Mouse (Mus musculus) G1E-ER4 (cell line): ENCODE data around the gene Gm9821. TPM values are rescaled to one million over a fixed set of nuclear protein-coding genes. Genes with fewer than 3 reads are reported as not detected.

Experiments
- GATA1 ChIP-seq: IDR thresholded peaks from one replicate; pipeline ENCODE4 v1.8.0; 2012; ENCODE audit warnings: low read length, inconsistent platforms
- polyA plus RNA-seq: library from polyadenylated mRNA; stranded (reverse); fragments of >175 nt; gene quantifications from 2 replicates; pipeline ENCODE4 v1.2.3, GENCODE M21; 2012

Gene Gm9821
- polyA plus RNA-seq = not detected in 2 replicates

DNA sequence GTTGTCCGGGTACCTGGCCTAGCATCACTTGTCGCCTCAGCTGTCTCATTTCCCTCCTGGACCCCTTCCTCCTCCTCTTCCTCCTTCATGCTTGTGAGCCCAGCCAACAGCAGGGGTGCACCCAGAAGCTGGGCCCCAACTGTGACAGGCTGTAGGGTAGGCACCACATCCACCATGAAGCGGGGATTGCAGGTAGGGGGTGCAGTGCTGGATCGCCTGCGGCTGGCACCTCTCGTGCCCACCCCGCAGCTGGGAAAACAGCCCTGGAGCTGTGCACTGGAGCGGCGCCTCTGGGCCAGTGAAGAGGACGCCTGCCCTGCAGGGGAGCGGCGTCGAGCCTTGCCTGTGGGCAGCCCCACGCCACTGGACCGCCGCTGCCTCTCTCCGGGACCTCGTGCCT lies at the start of gene Gm9821:
Gene Gm9821, plus strand, starts transcription at position 221 of the 400 bp plus-strand sequence.
- no peak for TF ChIP-seq GATA1

DNA sequence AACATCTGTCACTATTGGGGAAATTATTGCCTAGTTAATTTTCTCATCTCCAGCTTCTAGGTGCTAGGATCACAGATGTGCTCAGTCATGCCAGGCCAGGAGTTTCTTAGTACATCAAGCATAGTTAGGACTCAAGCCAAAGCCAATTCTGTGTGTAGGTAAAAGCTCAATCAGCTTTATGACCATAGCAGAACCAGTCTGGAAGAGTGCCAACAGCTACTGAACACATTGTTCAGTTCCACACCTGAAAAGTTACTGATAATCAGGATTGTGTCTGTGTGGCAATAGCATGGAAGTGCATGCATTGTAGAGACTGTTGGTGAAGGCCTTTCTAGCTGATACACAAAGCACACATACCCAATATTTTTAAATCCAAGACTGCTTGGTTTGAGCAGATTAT lies 47.5 kb upstream of the Gm9821 start:
- no peak for TF ChIP-seq GATA1

DNA sequence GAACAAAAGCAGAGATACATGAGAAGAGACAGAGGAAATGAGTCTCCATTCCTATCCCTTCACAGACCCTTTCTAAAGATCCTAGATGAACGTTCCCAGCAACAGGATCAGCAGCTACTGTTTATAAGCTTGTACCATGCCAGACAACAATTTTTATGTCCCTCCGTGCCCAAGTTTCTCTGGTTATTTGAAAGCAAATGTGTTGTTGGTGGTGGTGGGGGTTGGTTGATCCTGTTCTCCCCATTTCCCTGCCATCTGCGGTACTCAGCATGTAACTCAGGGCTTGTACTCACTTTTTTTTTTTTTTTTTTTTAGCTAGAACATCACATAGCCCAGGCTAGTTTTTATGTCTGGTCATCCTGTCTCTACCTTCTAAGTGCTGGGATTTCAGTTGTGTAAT lies 46.4 kb upstream of the Gm9821 start:
- TF ChIP-seq GATA1 = no peak

DNA sequence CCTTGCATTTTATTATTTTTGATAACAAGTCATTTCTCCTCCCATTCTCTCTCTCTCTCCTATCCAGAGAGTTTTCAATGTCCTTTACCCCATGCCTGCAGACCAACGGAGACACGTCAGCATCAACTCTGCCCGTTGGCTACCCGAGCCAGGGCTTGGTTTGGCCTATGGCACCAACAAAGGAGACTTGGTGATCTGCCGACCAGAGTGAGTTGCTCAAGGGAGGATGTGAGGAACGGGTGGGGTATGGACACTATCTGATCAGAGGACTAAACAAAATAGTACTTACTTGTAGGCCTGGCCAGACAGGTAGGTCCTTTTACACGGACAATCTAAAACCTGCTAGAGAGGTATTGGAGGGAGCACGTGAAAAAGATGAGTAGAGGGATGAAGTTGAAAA lies 45.1 kb upstream of the Gm9821 start:
- no peak for TF ChIP-seq GATA1

DNA sequence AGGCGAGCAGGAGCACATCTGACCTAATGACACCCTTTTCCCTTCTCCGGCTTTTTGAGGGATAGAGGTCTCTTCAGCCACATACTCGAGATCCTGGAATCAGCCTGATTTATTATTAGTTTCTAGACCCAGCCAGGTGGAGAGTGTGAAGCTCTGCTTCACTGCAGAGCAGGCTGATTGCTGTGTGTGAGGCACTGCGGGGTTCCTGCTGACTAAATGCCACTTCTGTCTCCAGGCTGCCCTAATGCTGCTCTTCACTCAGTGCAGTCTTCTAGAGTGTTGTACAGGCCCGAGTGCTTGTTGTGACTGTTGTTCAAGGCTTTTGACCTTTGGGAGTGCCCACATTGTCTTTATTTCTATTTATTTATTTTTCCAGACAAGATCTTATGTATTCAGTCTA lies 43.2 kb upstream of the Gm9821 start:
- TF ChIP-seq GATA1 = no peak

DNA sequence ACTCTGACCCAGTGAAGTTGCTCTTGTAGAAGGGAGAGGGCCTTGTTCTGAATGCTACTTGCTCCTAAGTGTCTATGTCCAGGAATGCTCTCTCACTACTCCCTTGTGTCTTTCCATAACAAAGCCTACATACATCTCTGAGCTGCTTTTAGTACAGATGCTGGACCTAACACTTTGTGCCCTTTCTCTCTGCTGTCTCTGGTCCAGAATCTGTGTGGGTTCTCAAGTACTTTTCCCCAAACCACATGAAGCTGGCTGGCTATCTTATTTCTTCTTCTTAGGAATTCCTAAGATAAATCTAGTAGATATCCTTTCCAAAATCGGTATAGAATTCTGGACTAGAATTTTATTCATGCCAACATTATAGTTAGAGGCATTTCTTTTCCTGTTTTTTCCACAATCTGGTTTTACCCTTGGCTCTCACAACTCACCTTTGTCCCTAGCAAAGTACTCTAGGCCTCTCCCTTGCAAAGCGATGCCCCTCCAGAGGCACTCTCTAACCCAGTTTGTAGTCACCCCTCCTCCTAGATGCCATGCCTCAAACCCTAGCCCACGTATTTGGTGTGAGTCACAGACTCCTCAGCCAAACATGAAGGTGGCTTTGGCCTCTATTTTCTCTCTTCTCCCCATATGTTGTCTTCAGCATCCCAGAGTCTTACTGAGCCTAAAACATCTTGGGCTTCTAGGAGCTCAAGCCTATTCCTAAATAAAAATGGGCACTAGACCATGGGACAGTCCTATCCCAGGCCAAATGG lies 42.2 kb upstream of the Gm9821 start:
- no peak for TF ChIP-seq GATA1

DNA sequence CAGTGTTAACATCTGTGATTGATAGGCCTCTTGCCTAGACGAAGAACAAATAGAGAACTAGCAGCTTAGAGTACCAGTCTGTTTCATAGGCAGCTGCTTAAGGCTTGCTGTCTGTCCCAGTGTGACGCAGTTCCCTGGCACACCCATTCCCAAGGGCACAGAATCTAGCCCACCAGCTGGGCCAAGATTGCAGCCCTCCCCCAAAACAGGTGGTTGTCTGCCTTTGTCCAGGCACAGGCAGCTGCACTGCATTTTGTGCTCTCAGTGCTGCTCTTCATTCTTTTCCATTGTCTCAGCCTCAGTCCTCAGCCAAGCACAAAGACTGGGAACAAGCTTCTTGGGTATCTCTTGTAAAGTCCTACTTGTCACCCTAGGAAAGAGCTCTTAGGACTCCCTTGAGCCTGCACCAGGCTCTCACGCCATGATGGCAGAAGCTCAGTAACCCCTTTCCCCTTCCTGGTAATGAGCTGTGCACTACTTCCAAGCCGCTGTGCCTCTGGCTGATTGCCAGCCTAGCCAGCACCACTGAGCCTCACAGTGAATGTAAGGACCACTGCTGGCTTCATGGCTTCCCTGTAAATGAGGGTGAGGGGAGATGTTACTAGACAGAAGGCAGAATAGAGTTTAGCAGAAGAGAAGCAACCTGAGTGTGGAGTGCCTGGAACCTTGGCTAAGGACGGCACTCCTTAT lies 40.7 kb upstream of the Gm9821 start:
- TF ChIP-seq GATA1 = no peak

DNA sequence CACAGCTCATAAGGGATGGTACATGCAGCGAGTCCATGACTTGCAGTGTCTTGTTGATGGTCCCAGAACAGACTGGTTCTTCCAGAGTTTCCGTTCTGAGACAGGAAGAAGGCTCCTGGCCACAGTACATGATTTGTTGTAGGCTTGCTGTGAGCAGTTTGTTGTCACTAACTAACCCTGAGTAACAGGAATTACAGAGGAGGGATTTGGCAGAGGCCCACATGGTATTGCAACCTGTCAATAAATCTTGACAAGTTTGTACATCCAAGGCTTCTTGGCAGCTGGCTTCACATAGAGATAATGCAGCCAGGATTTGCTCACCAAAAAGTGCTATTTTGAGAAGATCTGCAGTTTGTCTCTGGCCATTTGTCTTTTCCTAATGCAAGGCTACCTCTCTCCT lies 39.4 kb upstream of the Gm9821 start:
- TF ChIP-seq GATA1 = no peak

DNA sequence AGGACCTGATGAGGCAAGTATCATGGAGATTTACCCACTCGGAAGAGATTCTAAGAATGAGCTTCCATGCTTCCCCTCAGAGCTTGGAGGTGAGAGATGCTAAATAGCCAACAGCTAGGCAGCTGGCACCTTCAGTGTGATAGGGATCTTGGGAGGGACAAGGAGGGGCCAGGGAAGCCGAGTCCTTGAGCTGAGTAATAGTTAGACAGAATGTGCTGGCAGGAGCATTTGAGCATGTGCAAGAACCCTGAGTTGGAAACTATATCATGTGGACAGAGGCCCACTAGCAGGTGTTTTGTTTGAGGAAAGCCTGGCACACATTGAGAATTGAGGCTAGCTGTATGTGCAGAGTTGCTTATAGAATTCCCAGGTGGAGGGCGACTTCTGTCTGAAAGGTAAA lies 32.9 kb upstream of the Gm9821 start:
- no peak for TF ChIP-seq GATA1

DNA sequence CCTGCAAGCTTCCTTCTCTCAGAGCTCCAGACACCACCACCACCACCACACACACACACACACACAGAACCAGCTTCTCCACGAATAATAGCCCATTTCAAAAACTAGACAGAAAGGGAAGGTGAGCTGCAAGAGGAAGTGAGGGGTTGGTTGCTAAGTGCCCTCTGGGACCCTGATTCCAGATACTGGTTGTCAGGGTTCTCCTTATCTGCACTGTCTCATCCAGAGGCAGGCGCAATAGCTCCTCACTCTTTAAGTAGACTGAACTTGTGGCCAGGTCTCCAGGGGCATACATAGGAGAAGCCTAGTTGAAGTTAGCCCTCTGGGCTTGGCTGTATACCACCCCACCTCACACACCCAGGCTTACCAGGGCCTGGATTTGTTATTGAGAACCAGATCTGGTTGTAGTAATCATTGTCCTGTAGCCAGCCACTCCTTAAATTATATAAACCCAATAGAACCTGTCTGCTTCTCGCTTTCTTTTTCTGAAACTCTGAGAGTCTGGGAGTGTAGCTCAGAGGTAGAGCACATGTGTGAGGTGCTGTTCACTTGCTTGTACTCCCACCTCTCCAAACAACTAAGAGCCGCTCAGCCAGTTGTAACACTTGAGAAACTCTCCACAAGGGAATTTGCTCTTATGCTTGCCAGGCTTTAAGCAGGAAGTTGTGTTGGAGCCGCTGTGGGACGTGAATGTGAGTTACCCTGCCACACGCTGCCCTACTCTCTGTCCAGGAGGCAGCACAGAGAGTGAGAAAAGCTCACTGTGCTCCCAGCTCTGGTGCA lies 32.0 kb upstream of the Gm9821 start:
- no peak for TF ChIP-seq GATA1

DNA sequence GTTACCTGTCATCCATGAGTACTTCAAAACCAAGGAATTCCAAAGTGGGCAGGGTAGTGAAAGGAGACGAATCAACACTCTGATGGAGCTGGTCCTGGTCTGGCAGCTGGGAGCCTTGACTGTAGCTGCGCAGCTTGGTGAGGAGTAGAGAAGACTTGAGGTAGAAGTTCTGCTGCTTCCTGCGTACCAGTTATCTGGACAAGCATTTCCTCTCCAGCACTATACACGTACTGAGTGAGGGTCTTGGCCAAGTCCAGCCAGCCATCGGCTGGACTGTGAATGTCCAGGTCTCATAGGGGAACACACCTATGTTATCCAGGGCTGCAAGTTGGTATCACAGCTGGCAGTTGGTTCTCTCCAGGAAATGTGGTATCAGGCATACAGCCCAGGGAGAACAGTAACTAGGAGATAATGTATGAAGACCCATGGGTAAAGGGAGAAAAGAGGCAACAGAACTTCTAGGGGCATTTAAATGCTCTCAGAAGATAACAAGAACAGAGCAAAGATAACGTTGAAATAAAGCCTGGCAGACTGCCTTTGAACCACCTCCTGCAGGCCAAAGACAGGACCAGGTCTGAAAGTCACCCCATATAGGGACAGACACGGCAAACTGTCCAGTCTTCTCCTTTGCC lies 29.0 kb upstream of the Gm9821 start:
- peak; percentile 23 for TF ChIP-seq GATA1

DNA sequence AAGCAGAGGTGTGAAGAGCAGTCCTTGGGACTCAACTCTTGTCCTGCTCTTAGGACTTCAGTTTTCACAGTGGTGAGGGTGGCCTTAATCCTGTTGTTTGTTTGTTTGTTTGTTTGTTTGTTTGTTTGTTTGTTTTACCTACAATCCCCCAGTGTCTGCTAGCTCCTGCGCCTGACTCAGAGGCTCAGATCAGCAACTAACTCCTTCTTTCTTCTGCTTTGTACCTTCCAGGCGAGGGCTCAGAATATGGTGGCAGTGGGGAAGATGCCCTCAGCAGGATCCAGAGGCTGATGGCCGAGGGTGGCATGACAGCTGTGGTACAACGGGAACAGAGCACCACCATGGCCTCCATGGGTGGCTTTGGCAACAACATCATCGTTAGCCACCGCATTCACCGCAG lies 28.4 kb upstream of the Gm9821 start:
- no peak for TF ChIP-seq GATA1

DNA sequence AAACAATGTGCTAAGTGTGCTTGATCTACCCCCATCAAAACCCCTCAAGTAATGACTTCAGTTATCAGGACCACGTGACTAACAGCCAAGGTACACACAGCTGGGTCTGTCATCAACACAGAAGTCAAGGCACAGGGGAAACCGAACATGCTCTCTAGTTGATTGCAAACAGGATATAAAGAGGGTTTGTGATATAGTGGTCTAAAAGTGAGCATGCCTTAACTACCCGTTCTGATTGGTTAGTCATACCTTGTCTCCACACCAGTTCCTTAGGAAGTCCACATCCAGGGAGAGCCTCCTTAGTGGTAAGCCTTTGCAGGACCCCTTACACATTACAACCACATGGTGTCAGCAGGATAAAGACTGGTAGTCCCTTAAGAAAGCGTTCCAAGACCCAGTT lies 25.4 kb upstream of the Gm9821 start:
- TF ChIP-seq GATA1 = no peak

DNA sequence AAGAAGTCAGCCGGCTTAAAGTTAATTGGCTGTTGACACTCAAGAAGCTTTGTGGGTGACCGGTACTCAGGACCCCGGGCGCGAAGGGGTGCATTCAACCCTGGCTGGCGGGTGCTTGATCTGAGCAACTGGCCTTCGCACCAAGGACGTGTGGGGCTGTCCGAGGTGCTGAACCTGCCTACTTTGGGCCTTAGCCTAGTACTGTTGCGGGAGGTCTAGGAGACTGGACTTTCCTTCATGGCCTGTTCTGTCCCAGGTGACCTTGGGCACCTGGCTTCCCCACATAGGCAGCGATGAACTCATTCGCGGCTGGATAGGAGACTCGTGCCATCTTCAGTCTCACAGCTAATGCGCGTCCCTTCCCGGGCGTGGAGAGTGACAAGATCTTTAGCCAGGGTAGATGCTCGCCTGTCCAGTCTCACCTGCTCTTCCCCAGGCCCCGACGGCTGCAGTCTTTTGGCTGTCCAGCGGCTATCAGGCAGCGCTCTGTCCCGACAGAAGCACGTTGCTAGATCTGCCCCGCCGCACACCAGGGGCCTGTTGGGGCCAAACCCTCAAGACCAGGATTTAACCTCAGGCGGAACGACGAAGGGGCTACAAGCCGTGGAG lies 24.2 kb upstream of the Gm9821 start:
- no peak for TF ChIP-seq GATA1

DNA sequence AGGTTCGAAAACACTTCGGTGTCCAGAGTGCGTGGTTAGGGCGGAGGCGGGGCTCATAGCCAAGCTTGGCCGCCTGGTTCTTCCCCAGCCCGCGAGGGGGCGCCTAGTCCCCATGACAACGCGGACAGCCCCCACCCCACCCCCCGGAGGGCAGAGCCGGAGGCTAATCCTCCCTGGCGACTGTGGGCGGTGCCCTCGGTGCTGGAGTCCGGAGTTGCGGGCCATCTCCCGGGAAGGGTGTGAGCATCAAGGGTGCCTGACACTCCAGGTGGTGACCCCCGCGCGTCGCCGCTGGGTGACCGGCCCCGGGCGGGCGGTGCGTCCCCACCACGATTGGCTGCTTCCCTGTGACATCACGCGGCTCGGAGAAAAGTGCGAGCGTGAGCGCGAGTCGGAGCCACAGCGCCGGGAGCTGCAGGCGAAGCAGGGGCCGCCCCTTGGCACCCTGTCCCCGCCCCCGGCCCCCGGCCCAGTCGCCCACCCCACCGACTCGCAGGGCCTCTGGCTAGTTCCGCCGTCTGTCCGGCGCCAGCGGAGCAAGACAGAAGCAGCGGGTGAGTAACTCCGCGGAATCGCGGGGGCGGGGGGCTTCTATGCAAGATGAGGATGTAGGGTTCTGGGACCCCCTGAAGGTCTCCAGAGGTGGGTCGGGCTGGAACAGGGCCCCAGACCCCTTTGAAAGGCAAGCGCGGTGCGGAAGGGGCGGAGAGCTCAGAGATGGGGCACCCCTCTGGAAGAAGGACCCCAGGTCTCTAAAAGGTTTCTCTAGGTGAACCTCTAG lies 23.5 kb upstream of the Gm9821 start:
- TF ChIP-seq GATA1 = no peak
